Mouse (Mus musculus) stomach, embryonic 14.5 days (tissue): Measurements from ENCODE around the gene Nap1l1. TPM values are rescaled to one million over a fixed set of nuclear protein-coding genes. Genes with fewer than 3 reads are reported as not detected.
"Not testable (repeated sequence)": the region's sequence is repeated elsewhere in the genome, so short reads cannot be mapped to it uniquely, and the experiment has no call there.

Experiments used
- ATAC-seq: fragments of 200-750 bp; cut with Nextera tagmentation; 2 replicates; pipeline ENCODE4 v1.8.0; 2017; ENCODE audit warnings: low read depth, moderate TSS enrichment; ENCODE audit not compliant: insufficient number of reproducible peaks, insufficient read depth, low FRiP score
- H3K27ac ChIP-seq: fragments of 300-500 bp; sonication (generic); 2 replicates; pipeline ENCODE4 v1.5.1; 2014; ENCODE audit warnings: mild to moderate bottlenecking, low read length, moderate library complexity, mixed read lengths
- H3K27me3 ChIP-seq: fragments of 300-500 bp; sonication (generic); 2 replicates; pipeline ENCODE4 v1.6.1; 2014; ENCODE audit warnings: low read length, control low read depth, mixed read lengths; ENCODE audit not compliant: control insufficient read depth, insufficient read depth
- H3K36me3 ChIP-seq: fragments of 300-500 bp; sonication (generic); 2 replicates; pipeline ENCODE4 v1.6.1; 2014; ENCODE audit warnings: mild to moderate bottlenecking, control low read depth, low read length, moderate library complexity, mixed read lengths; ENCODE audit not compliant: control insufficient read depth, insufficient read depth
- H3K4me1 ChIP-seq: fragments of 300-500 bp; sonication (generic); 2 replicates; pipeline ENCODE4 v1.6.1; 2014; ENCODE audit warnings: low read length, control low read depth, mixed read lengths; ENCODE audit not compliant: control insufficient read depth, insufficient read depth
- H3K4me2 ChIP-seq: fragments of 300-500 bp; sonication (generic); replicated peaks from 2 replicates; pipeline ENCODE4 v1.6.1; 2014; ENCODE audit warnings: low read depth, low read length, control low read depth
- H3K4me3 ChIP-seq: fragments of 300-500 bp; sonication (generic); 2 replicates; pipeline ENCODE4 v1.5.1; 2014; ENCODE audit warnings: low read depth, low read length, control low read depth
- H3K9ac ChIP-seq: fragments of 300-500 bp; sonication (generic); replicated peaks from 2 replicates; pipeline ENCODE4 v1.6.1; 2014; ENCODE audit warnings: low read depth, mild to moderate bottlenecking, control low read depth, low read length, moderate library complexity, mixed read lengths
- H3K9me3 ChIP-seq: fragments of 300-500 bp; sonication (generic); 2 replicates; pipeline ENCODE4 v1.6.1; 2016; ENCODE audit warnings: low read depth, low read length, control low read depth; ENCODE audit not compliant: control insufficient read depth
- WGBS: fragments of 180-500 bp; shearing (Covaris S2); extraction: QIAGEN DNeasy Blood & Tissue Kit; methylation state at CpG from one replicate; pipeline ENCODE4 v1.1.7; 2014; 5-methylcytosine and 5-hydroxymethylcytosine counted together
- polyA plus RNA-seq: library from polyadenylated mRNA; unstranded; fragments of >200 nt; fragmentation: Nextera tagmentation; extraction: Ambion mirVana; gene quantifications from 2 replicates; pipeline ENCODE4 v1.2.1, GENCODE M21; 2014

Nap1l1 gene
- polyA plus RNA-seq, 1 experiment from 2014 or later, result 277 TPM

DNA sequence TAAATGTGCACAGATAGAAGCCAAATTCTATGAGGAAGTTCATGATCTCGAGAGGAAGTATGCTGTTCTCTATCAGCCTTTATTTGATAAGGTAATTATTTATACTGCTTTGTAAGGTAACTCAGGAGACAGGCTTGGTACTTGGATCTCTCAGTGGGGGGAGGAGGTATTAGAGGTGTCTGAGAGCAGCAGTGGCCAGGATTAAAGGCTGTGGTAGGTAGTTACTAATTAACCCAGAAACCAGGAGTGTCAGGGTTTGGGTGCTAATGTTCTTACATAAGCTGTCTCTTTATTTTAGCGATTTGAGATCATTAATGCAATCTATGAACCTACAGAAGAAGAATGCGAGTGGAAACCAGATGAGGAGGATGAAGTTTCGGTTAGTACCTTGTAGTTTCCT, 17.1 kb downstream of the Nap1l1 start:
- not testable (repeated sequence) for H3K9ac ChIP-seq, H3K4me3 ChIP-seq, H3K4me2 ChIP-seq, H3K27ac ChIP-seq, ATAC-seq, H3K4me1 ChIP-seq, H3K27me3 ChIP-seq, H3K9me3 ChIP-seq
- WGBS, result 71% methylated on average over 4 of the region's 4 CpGs
- H3K36me3 ChIP-seq, result peaks cover 61% of the 10 kb centered on the region

DNA sequence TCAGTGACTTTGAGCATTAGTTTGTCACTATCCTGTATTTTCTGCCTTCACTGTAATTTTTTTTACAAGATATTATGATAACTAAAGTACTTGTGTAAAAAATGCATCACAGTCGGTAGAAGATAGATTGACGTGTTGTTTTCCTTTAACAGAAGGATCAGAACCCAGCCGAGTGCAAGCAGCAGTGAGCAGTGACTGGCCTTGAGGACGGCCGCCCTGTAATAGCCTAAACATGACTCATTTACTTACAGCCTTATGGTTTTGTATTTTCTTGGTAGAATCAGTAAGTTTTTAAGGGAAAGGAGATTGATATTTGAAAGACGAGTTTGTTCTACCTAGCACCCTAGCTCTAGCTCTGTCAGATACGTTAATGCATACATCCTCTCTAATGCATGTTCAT, 22.9 kb downstream of the Nap1l1 start:
- H3K9ac ChIP-seq, result no peak overlapping the region
- H3K36me3 ChIP-seq, result peaks cover 37% of the 10 kb centered on the region
- no peak overlapping the region for H3K4me3 ChIP-seq
- H3K9me3 ChIP-seq, result no peaks in the 10 kb centered on the region
- no peak for ATAC-seq
- no peaks in the 10 kb centered on the region for H3K4me1 ChIP-seq
- H3K27ac ChIP-seq, result no peak overlapping the region
- 90% methylated on average over 7 of the region's 7 CpGs for WGBS
- H3K27me3 ChIP-seq, result no peaks in the 10 kb centered on the region
- no peak overlapping the region for H3K4me2 ChIP-seq

DNA sequence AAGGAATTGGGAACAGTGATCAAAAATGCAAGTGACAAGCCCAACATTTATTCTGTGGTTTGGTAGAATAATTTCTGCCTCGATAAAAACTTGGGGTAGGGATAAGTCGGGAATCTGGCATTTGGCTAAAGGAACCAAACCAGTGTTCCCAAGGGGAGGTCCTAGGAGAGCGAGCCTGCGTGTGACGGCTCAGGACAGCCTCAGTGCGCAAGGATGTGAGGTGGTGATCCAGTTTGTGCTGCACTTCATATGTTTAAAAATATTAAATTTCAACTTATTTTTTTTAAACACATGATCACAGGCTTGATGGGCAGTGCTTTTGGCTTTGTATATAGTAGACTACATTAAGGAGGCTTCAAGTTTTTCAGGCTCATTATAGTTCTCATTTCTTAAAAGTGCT, 26.9 kb downstream of the Nap1l1 start:
- no peak overlapping the region for H3K9ac ChIP-seq
- no peak overlapping the region for H3K4me3 ChIP-seq
- H3K4me2 ChIP-seq, result no peak overlapping the region
- WGBS, result 63% methylated on average over 6 of the region's 6 CpGs
- H3K4me1 ChIP-seq, result peaks cover 4% of the 10 kb centered on the region; the same call in 1 of the 2 replicates
- no peaks in the 10 kb centered on the region for H3K27me3 ChIP-seq
- no peak for ATAC-seq
- no peaks in the 10 kb centered on the region for H3K9me3 ChIP-seq
- no peak overlapping the region for H3K27ac ChIP-seq
- peaks cover 14% of the 10 kb centered on the region for H3K36me3 ChIP-seq

DNA sequence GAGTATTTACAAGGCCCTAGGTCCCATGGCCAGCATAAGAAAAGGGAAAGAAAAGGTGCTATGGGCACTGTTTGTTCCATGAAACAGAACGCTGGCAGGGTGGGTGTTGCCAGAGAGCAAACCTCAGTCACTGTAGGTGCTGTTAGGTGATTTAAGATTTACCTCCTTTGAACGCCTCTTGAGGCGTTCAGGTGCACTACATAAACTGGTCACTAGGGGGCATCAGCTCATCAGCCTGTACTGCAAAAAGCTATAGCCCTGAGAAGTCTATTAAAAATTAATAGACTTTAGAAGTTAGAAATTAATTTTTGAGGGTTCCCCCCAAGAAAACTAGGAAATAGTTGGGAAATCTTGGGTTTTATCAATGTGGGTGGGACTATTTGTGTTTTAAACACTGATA, 30.0 kb downstream of the Nap1l1 start:
- H3K27me3 ChIP-seq, result no peaks in the 10 kb centered on the region
- no peak overlapping the region for H3K9ac ChIP-seq
- no peak overlapping the region for H3K4me2 ChIP-seq
- no peak overlapping the region for H3K27ac ChIP-seq
- no peaks in the 10 kb centered on the region for H3K36me3 ChIP-seq
- WGBS, result 3% methylated on average over 3 of the region's 3 CpGs
- peaks cover 8% of the 10 kb centered on the region; the same call in 1 of the 2 replicates for H3K4me1 ChIP-seq
- ATAC-seq, result no peak
- no peaks in the 10 kb centered on the region for H3K9me3 ChIP-seq
- H3K4me3 ChIP-seq, result no peak overlapping the region

DNA sequence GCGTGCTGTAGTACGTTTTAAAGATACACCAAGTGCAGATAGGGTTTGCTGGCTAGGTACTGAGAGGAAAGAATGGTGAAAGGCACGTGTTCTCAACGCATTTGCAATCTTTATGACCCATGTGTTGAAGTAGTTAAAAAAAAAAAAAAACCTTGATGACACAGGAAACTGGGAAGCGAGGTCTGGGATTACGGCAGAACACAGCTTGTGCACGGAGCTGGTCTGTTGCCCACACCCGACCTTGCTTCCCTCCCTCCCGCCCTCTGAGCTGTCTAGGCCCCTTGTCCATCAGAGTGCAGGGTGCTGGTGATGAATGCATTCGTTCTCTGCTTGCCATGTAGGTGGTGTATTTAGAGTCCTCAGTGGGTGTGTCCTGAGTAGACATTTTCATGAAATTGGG, 30.7 kb downstream of the Nap1l1 start:
- no peak overlapping the region for H3K4me3 ChIP-seq
- H3K4me2 ChIP-seq, result no peak overlapping the region
- H3K27ac ChIP-seq, result no peak overlapping the region
- no peaks in the 10 kb centered on the region for H3K36me3 ChIP-seq
- peaks cover 9% of the 10 kb centered on the region for H3K4me1 ChIP-seq
- no peak overlapping the region for H3K9ac ChIP-seq
- H3K9me3 ChIP-seq, result no peaks in the 10 kb centered on the region
- 25% methylated on average over 10 of the region's 10 CpGs for WGBS
- no peak for ATAC-seq
- no peaks in the 10 kb centered on the region for H3K27me3 ChIP-seq

DNA sequence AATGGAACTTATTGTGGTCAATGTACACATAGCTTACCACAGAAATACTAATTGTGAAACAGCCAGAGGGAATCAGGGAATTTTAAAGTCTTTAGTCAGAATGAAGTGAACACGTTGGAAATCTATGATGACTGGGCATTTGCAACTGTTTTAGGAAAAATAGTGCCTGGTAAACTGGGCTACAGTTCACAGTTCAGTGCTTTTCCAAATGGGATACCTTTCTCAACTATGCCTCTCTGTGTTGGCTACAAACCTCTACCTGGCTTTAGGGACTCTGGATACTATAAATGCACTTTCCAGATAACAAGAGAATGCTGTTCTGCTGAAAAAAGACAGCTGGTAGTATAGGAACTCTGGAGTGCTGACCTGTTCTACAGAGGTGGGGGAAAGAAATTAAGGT, 31.6 kb downstream of the Nap1l1 start:
- no peak overlapping the region for H3K27ac ChIP-seq
- no peak overlapping the region for H3K9ac ChIP-seq
- no peaks in the 10 kb centered on the region for H3K9me3 ChIP-seq
- H3K4me2 ChIP-seq, result no peak overlapping the region
- ATAC-seq, result no peak
- H3K36me3 ChIP-seq, result peaks cover 5% of the 10 kb centered on the region; the same call in 1 of the 2 replicates
- 51% methylated on average over 1 of the region's 1 CpGs for WGBS
- H3K4me3 ChIP-seq, result no peak overlapping the region
- H3K4me1 ChIP-seq, result peaks cover 14% of the 10 kb centered on the region
- H3K27me3 ChIP-seq, result no peaks in the 10 kb centered on the region

DNA sequence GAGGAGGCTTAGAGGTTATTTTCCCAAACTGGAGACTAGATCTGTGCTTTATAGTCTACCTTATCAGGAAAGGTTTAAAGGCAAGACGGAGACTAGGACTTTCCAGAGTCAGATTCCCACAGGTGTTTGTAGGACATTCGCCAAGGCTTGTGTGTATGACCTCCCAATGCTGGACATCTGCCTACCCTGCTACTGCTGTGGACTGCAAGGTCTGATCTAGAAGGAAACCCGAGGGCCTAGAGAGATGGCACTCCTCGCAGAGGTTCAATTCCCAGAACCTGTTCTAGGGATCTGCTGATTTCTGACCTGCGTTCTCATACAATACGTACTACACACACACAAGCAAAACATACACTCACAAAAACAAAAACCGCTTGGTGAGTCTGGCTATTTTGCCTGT, 32.4 kb downstream of the Nap1l1 start:
- H3K9me3 ChIP-seq, result no peaks in the 10 kb centered on the region
- peak overlapping the region; percentile 79 for H3K4me3 ChIP-seq
- peaks cover 5% of the 10 kb centered on the region; the same call in 1 of the 2 replicates for H3K36me3 ChIP-seq
- H3K27me3 ChIP-seq, result no peaks in the 10 kb centered on the region
- H3K4me1 ChIP-seq, result peaks cover 14% of the 10 kb centered on the region
- no peak overlapping the region for H3K9ac ChIP-seq
- ATAC-seq, result no peak
- no peak overlapping the region for H3K27ac ChIP-seq
- H3K4me2 ChIP-seq, result peak overlapping the region; percentile 64
- 57% methylated on average over 7 of the region's 7 CpGs for WGBS

DNA sequence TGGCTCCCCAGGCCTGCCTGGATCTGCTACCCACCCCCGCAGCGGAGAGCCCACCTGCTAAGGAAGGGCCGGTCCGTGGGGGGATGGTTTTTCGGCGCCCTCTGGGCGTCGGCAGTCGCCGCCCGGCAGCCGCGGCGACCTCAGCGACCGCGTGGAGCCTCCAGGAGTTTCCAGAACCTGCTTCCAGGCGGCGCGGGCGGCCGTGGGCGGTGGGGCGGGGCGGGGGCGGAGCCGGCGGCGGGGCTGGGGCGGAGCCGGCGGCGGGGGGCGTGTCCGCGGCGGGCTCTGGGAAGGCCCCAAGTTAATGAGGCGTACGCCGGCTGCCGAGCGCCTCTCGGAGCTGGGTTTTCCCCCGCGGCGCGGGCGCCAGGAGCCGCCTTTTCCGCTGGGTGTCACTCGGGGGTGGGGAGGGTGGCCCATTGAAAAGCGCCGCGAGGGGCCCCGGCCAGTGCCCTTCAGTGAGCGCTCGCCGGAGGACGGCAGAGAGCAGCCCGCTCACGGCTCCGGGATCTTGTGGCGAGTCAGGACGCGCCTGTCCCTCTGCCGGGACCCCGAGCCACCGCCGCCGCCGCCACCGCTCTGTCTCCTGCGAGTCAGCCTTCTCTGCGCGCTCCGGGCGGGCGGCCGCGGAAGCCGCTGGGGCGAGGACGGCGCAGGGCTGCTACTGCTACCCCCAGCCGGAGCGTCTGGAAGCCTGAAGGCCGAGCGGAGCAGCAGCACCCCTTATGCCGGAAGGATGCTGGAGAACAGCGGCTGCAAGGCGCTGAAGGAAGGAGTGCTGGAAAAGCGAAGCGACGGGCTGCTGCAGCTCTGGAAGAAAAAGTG, 33.3 kb downstream of the Nap1l1 start, which contains the start of gene Phlda1:
Gene Phlda1, plus strand, starts transcription at position 186 of the 825 bp plus-strand sequence.
- Histone ChIP-seq H3K9ac (peak within 1 kb of the TSS; percentile 94), H3K4me2 (peak within 1 kb of the TSS; percentile 64), H3K4me1 (peaks cover 18% of the 10 kb centered on the region), H3K9me3 (no peaks in the 10 kb centered on the region), H3K27me3 (no peaks in the 10 kb centered on the region), H3K27ac (peak within 1 kb of the TSS; percentile 97), H3K4me3 (peak within 1 kb of the TSS; percentile 79), H3K36me3 (peaks cover 5% of the 10 kb centered on the region; the same call in 1 of the 2 replicates)
- peak; percentile 93 for ATAC-seq
- WGBS, result under 1% methylated on average over 66 of the region's 94 CpGs
